Mouse (Mus musculus) WW6 (cell line): ENCODE measurements around the gene Olfr1491.

ENCODE experiments used
- DNase-seq: peaks from one replicate; pipeline ENCODE4 v3.0.0-alpha.2; 2013; ENCODE audit warnings: low read depth, low spot score

The Olfr1491 gene

DNA sequence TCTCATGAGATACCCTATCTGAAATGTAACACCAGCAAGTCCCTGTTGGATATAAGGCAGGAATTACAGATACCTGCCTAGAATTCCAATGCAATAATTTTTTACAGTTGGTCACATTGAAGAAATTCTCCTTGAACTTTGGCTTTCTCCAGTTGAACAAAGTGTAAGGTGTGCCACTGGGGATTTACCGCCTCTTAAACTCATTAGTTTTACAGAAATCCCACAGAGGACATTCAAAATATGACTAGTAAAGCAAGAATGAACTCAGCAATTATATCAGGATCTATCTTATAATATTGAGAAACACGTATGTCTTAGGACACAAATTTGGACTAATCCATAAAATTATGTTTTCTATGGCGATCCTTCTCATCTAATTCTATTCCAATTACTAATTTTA is at the start of gene Olfr1491:
Gene Olfr1491, plus strand, starts transcription at position 301 of the 400 bp plus-strand sequence.
- no peak for DNase-seq

- no peak for DNase-seq
These were observed 46.3 kb upstream of the Olfr1491 start, which contains the start of gene Olfr1490 for GRCm38 (mm10) chr19:13650791-13651190. TSS of gene Olfr1490 (plus strand) at chr19:13651091.

GRCm38 (mm10) chr19:13722978-13723377 is 25.9 kb downstream of the Olfr1491 start, which contains the start of gene Olfr1493-ps1:
TSS of gene Olfr1493-ps1 (plus strand) at chr19:13723278.
- DNase-seq, result no peak

GRCm38 (mm10) chr19:13739428-13739827 is 42.4 kb downstream of the Olfr1491 start, which contains the start of gene Olfr1494:
TSS of gene Olfr1494 (plus strand) at chr19:13739728.
- DNase-seq, result no peak

DNA sequence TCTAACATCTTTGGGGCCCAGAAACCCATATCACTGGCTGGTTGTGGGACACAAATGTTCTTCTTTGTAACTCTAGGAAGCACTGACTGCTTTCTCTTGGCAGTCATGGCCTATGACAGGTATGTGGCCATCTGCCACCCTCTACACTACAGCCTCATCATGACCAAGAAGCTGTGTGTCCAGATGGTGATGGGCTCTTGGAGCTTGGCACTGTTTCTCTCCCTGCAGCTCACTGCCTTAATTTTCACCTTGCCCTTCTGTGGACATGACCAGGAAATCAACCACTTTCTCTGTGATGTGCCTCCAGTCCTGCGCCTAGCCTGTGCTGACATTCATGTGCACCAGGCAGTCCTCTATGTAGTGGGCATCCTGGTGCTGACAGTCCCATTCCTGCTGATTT is 52.3 kb downstream of the Olfr1491 start:
- no peak for DNase-seq
